ENCODE assay signal across 12 mouse cellular contexts in genomic region chr1:19350495-19350894, GRCm38 (mm10).
"Had no signal": no experiment of that assay in that cellular context is flagged by ENCODE, and none has a peak within 500 bp of the region (broad histone marks: within the 10 kb centered on the region; RNA-seq: fewer than 3 reads in every experiment).

No protein-coding gene starts in this region.

- H3K9ac ChIP-seq: limb, embryonic 15.5 days; liver, embryonic 12.5 days; lung, embryonic 14.5 days; midbrain, embryonic 12.5 days; neural tube, embryonic 15.5 days; stomach, embryonic 15.5 days had no signal

- ATAC-seq: liver, embryonic 12.5 days had no signal

- H3K9me3 ChIP-seq: limb, embryonic 15.5 days; liver, embryonic 12.5 days; midbrain, embryonic 12.5 days; neural tube, embryonic 15.5 days; stomach, embryonic 15.5 days had no signal

- H3K27ac ChIP-seq: left cerebral cortex, adult 2 months; limb, embryonic 15.5 days; liver, embryonic 12.5 days; midbrain, embryonic 12.5 days; neural tube, embryonic 15.5 days; stomach, embryonic 15.5 days had no signal

- H3K27me3 ChIP-seq: liver, embryonic 12.5 days; midbrain, embryonic 12.5 days; neural tube, embryonic 15.5 days; stomach, embryonic 15.5 days had no signal

- H3K36me3 ChIP-seq: limb, embryonic 15.5 days; liver, embryonic 12.5 days; midbrain, embryonic 12.5 days; neural tube, embryonic 15.5 days; stomach, embryonic 15.5 days had no signal

- DNase-seq: kidney, postnatal 10 days; lung, embryonic 14.5 days; lung, postnatal 10 days; lung, postnatal 4 days; thymus, postnatal 36 days had no signal

- H3K4me2 ChIP-seq: limb, embryonic 15.5 days; liver, embryonic 12.5 days; lung, embryonic 14.5 days; midbrain, embryonic 12.5 days; neural tube, embryonic 15.5 days; stomach, embryonic 15.5 days had no signal

- H3K4me1 ChIP-seq: limb, embryonic 15.5 days; liver, embryonic 12.5 days; midbrain, embryonic 12.5 days; neural tube, embryonic 15.5 days; stomach, embryonic 15.5 days had no signal

- H3K4me3 ChIP-seq: left cerebral cortex, adult 2 months; limb, embryonic 15.5 days; liver, embryonic 12.5 days; midbrain, embryonic 12.5 days; myocyte; neural tube, embryonic 15.5 days; stomach, embryonic 15.5 days had no signal
